8 mouse cellular contexts compared by ENCODE assay signal in the genomic region with DNA sequence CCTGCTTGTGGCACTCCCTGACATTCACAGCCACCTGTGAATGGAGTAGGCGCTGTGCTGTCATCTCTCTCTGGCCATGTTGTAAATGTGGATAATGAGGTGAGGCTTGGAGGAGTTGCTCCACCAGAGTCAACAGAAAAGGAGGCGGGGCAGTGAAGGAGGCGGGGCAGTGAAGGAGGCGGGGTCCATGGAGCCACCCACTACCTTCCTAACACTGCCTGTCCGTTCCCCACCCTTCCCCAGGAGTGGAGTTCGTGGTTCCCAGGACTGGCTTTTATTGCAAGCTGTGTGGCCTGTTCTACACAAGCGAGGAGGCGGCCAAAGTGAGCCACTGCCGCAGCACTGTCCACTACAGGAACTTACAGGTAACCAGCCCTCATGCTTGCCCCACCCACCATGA. TPM values are rescaled to one million over a fixed set of nuclear protein-coding genes. Genes with fewer than 3 reads are reported as not detected.
A peak's percentile ranks its signal among the peaks of the same experiment; 100 is the strongest.
DNase-seq lines count a peak whose midpoint lies in the region; ATAC-seq lines count a peak whose summit lies in the region.
"Had no signal": no experiment of that assay in that cellular context is flagged by ENCODE, and none has a peak within 500 bp of the region (broad histone marks: within the 10 kb centered on the region; RNA-seq: fewer than 3 reads in every experiment).

No protein-coding gene starts in this region.

- no peaks in the 10 kb centered on the region for H3K36me3 ChIP-seq in liver, embryonic 15.5 days (replicated peaks)
- H3K36me3 ChIP-seq: hindbrain, embryonic 10.5 days had no signal

- WGBS in liver, embryonic 15.5 days (ENCODE audit: insufficient replicate concordance), result 37% methylated on average over 9 of the region's 9 CpGs

- H3K4me1 ChIP-seq in liver, embryonic 15.5 days (replicated peaks), result peaks cover 13% of the 10 kb centered on the region

- DNase-seq in urinary bladder, adult 18-20 months (ENCODE audit: low spot score in 2 of 2), result peak; percentile 64 to 69
- no peak for DNase-seq in urinary bladder, postnatal 4 days (ENCODE audit: low spot score in 2 of 2)
- DNase-seq in right cerebral cortex, postnatal 4 days, result no peak
- no peak for DNase-seq in cerebellum, adult 18-20 months
- DNase-seq in frontal cortex, postnatal 25 days (ENCODE audit: low spot score in 2 of 2), result no peak

- H3K27me3 ChIP-seq in liver, embryonic 15.5 days, result no peaks in the 10 kb centered on the region

- H3K27ac ChIP-seq in liver, embryonic 15.5 days (replicated peaks), result no peak overlapping the region
- H3K27ac ChIP-seq: hindbrain, embryonic 10.5 days had no signal

- peak overlapping the region; percentile 18; the same call in 1 of the 2 replicates for H3K4me2 ChIP-seq in liver, embryonic 15.5 days

- no peaks in the 10 kb centered on the region for H3K9me3 ChIP-seq in liver, embryonic 15.5 days (replicated peaks)
- H3K9me3 ChIP-seq: hindbrain, embryonic 10.5 days had no signal

- ATAC-seq in granulocyte monocyte progenitor cell, adult 5-6 weeks (replicated peaks; ENCODE audit: poor library complexity, severe bottlenecking), result peak; percentile 66
- peak; percentile 70 for ATAC-seq in liver, embryonic 15.5 days (ENCODE audit: insufficient read depth)

- H3K4me3 ChIP-seq in liver, embryonic 15.5 days (replicated peaks), result no peak overlapping the region
- H3K4me3 ChIP-seq: hindbrain, embryonic 10.5 days had no signal

- no peak overlapping the region for H3K9ac ChIP-seq in liver, embryonic 15.5 days

RNA-seq across cellular contexts. Expression of a gene that starts 32.9 kb away (rescaled TPM):
- 267 and 284 TPM in 2 replicates for total RNA-seq in granulocyte monocyte progenitor cell, adult 5-6 weeks (2014; fragmentation: Nextera tagmentation)
- 437 and 499 TPM in 2 replicates for total RNA-seq in granulocyte monocyte progenitor cell, adult 5-6 weeks (2017)
- polyA plus RNA-seq in liver, embryonic 15.5 days (2015; fragmentation: Nextera tagmentation; extraction: Ambion mirVana), result 16.0 and 17.8 TPM in 2 replicates

Comparison
In these comparisons a context has a peak if more than half of its experiments do, and no peak if none do; other contexts are left out.
1. DNase-seq: peak in urinary bladder, adult 18-20 months (2 of 2); none in urinary bladder, postnatal 4 days (0 of 2), right cerebral cortex, postnatal 4 days (single experiment), cerebellum, adult 18-20 months (0 of 2) and frontal cortex, postnatal 25 days (0 of 2).